Mouse (Mus musculus): Measurements from ENCODE around the gene Kif16b.

Kif16b gene

GRCm38 (mm10) chr2:142874562-142874961, 26.8 kb downstream of the Kif16b start:
- DNase-seq (ENCODE audit: low spot score in 2 of 2) = peak in 1 of 2 experiments; percentile 18

- DNase-seq (ENCODE audit: low spot score in 2 of 2) = no peak
Measured at GRCm38 (mm10) chr2:142870055-142870454, 31.3 kb downstream of the Kif16b start.

GRCm38 (mm10) chr2:142867481-142867880, 33.9 kb downstream of the Kif16b start:
- DNase-seq (ENCODE audit: low spot score in 2 of 2) = no peak

GRCm38 (mm10) chr2:142860994-142861393, 40.3 kb downstream of the Kif16b start:
- no peak for DNase-seq (ENCODE audit: low spot score in 2 of 2)

- DNase-seq (ENCODE audit: low spot score in 2 of 2) = peak; percentile 13 to 21
Measured at GRCm38 (mm10) chr2:142859452-142859851, 41.9 kb downstream of the Kif16b start.

- DNase-seq (ENCODE audit: low spot score in 2 of 2) = no peak
Measured at GRCm38 (mm10) chr2:142838775-142839174, 62.6 kb downstream of the Kif16b start.

- no peak for DNase-seq (ENCODE audit: low spot score in 2 of 2)
Measured at GRCm38 (mm10) chr2:142838118-142838517, 63.2 kb downstream of the Kif16b start.

- no peak for DNase-seq (ENCODE audit: low spot score in 2 of 2)
Measured at GRCm38 (mm10) chr2:142834751-142835150, 66.6 kb downstream of the Kif16b start.

GRCm38 (mm10) chr2:142832617-142833422, 68.5 kb downstream of the Kif16b start:
- DNase-seq (ENCODE audit: low spot score in 2 of 2) = no peak

- DNase-seq (ENCODE audit: low spot score in 2 of 2) = no peak
Measured at GRCm38 (mm10) chr2:142813033-142813432, 88.3 kb downstream of the Kif16b start.

GRCm38 (mm10) chr2:142803760-142804448, 97.4 kb downstream of the Kif16b start:
- DNase-seq (ENCODE audit: low spot score in 2 of 2) = no peak

- DNase-seq (ENCODE audit: low spot score in 2 of 2) = no peak
Measured at GRCm38 (mm10) chr2:142797310-142797709, 104.0 kb downstream of the Kif16b start.

GRCm38 (mm10) chr2:142775358-142775757, 126.0 kb downstream of the Kif16b start:
- no peak for DNase-seq (ENCODE audit: low spot score in 2 of 2)

- DNase-seq (ENCODE audit: low spot score in 2 of 2) = no peak
Measured at GRCm38 (mm10) chr2:142774752-142775151, 126.6 kb downstream of the Kif16b start.

GRCm38 (mm10) chr2:142769647-142770121, 131.6 kb downstream of the Kif16b start:
- no peak for DNase-seq (ENCODE audit: low spot score in 2 of 2)

GRCm38 (mm10) chr2:142764276-142764675, 137.1 kb downstream of the Kif16b start:
- no peak for DNase-seq (ENCODE audit: low spot score in 2 of 2)

- DNase-seq (ENCODE audit: low spot score in 2 of 2) = no peak
Measured at GRCm38 (mm10) chr2:142760843-142761242, 140.5 kb downstream of the Kif16b start.

GRCm38 (mm10) chr2:142759192-142759591, 142.1 kb downstream of the Kif16b start:
- no peak for DNase-seq (ENCODE audit: low spot score in 2 of 2)

- DNase-seq (ENCODE audit: low spot score in 2 of 2) = no peak
Measured at GRCm38 (mm10) chr2:142758091-142758765, 143.1 kb downstream of the Kif16b start.

GRCm38 (mm10) chr2:142739338-142739737, 162.0 kb downstream of the Kif16b start:
- DNase-seq (ENCODE audit: low spot score in 2 of 2) = no peak

GRCm38 (mm10) chr2:142738488-142738887, 162.8 kb downstream of the Kif16b start:
- DNase-seq (ENCODE audit: low spot score in 2 of 2) = no peak

GRCm38 (mm10) chr2:142735691-142736090, 165.6 kb downstream of the Kif16b start:
- DNase-seq (ENCODE audit: low spot score in 2 of 2) = no peak

Data from urinary bladder, postnatal 36 days (tissue).